Mouse (Mus musculus) G1E (cell line): ENCODE results near the gene Ano1.

Experiments used
- CTCF ChIP-seq: IDR thresholded peaks from 2 replicates; pipeline ENCODE4 v1.5.1; 2012; ENCODE audit warnings: low read depth, low read length, inconsistent platforms, mixed read lengths
- TAL1 ChIP-seq: conservative IDR thresholded peaks from 2 replicates; pipeline ENCODE4 v1.6.1; 2012; ENCODE audit warnings: low read depth, low read length, inconsistent platforms, mixed read lengths

DNA sequence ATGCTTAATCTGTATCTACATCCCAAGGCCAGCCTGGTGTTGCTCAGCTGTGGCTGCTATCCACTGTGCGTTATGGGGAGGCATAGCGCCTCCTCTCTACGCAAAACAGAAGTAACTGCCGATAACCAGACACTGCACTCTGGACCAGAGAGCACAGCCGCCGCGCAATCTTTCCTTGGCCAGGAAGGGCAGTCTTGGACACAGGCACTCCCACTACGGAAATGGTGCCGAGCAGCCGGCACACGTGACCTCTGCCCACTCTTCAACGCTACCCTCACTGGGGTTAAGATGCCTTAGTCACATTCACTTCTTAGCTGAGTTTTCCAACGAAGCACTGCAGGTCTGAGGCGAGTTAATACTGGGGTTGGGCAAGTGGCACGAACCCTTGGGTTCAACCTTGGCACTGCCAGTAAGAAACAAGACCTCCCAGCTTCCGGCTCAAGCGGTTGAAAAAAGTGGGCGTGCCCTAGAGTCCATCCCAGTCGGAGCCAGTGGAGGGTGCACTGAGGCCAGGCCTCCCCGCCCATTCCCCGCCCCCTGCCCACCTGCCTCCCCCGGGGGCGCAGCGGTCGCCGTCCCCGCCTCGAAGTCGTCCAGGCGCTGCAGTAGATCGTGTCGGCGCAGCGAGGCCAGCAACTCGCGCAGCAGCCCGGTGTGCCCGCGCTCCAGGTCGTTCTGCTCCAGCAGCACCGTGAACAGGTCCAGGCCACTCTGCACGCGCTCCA, 170.1 kb downstream of the Ano1 start:
- no peak for TF ChIP-seq CTCF
- no peak for TF ChIP-seq TAL1
